Mouse (Mus musculus): ENCODE data around the gene Gpr153. TPM values are rescaled to one million over a fixed set of nuclear protein-coding genes. Genes with fewer than 3 reads are reported as not detected.

Gpr153 gene
- total RNA-seq, 1 experiment = 5.1 TPM

- H3K27ac ChIP-seq (ENCODE audit: insufficient read depth, low read depth, low read length, poor library complexity, severe bottlenecking) = no peak overlapping the region
- no peaks in the 10 kb centered on the region for H3K36me3 ChIP-seq (ENCODE audit: control insufficient read depth, insufficient read depth, low read length, poor library complexity, severe bottlenecking)
- H3K4me3 ChIP-seq (ENCODE audit: insufficient read depth in 1 of 2, low read depth in 1 of 2, low read length in 2 of 2, poor library complexity in 1 of 2, severe bottlenecking in 1 of 2) = peak overlapping the region; percentile 35 to 54; a peak in 3 of 4 replicates
- TF ChIP-seq MAFK (IDR thresholded peaks at IDR 0.05; ENCODE audit: insufficient read depth, low read depth, low read length) (no peak), ZC3H11A (IDR thresholded peaks at IDR 0.05; ENCODE audit: borderline replicate concordance, low read depth, low read length) (no peak), HCFC1 (IDR thresholded peaks at IDR 0.05; ENCODE audit: borderline replicate concordance, insufficient read depth, low read length) (no peak), ZNF384 (IDR thresholded peaks at IDR 0.05; ENCODE audit: low read depth, low read length) (no peak), CHD2 (IDR thresholded peaks at IDR 0.05; ENCODE audit: low read depth, low read length) (no peak)
- peaks cover 7 to 28% of the 10 kb centered on the region in 2 experiments; a peak in 2 of 4 replicates for H3K4me1 ChIP-seq (ENCODE audit: control insufficient read depth in 2 of 2, insufficient read depth in 2 of 2, low read length in 2 of 2, poor library complexity in 1 of 2)
- peak; percentile 52 for DNase-seq (ENCODE audit: low read depth, low spot score)
- in situ Hi-C loops (cut with MboI; ENCODE audit: low sequenced_read_pairs in 2 of 2, unreplicated experiment in 2 of 2) = no loop called here
- H3K9ac ChIP-seq (ENCODE audit: insufficient read depth, low read depth, low read length, poor library complexity, severe bottlenecking) = peak overlapping the region; percentile 23
- H3K9me3 ChIP-seq (ENCODE audit: control insufficient read depth, insufficient read depth, low read depth, low read length) = no peaks in the 10 kb centered on the region
Observed at GRCm38 (mm10) chr4:152283186-152283950, 9.3 kb downstream of the Gpr153 start.

GRCm38 (mm10) chr4:152285505-152285904 lies 11.5 kb downstream of the Gpr153 start:
- H3K27ac ChIP-seq (ENCODE audit: insufficient read depth, low read depth, low read length, poor library complexity, severe bottlenecking) = no peak overlapping the region
- H3K9ac ChIP-seq (ENCODE audit: insufficient read depth, low read depth, low read length, poor library complexity, severe bottlenecking) = no peak overlapping the region
- in situ Hi-C loops (cut with MboI; ENCODE audit: low sequenced_read_pairs in 2 of 2, unreplicated experiment in 2 of 2) = no loop called here
- no peak for DNase-seq (ENCODE audit: low read depth, low spot score)
- peaks cover 7 to 31% of the 10 kb centered on the region in 2 experiments; a peak in 2 of 4 replicates for H3K4me1 ChIP-seq (ENCODE audit: control insufficient read depth in 2 of 2, insufficient read depth in 2 of 2, low read length in 2 of 2, poor library complexity in 1 of 2)
- H3K36me3 ChIP-seq (ENCODE audit: control insufficient read depth, insufficient read depth, low read length, poor library complexity, severe bottlenecking) = no peaks in the 10 kb centered on the region
- H3K9me3 ChIP-seq (ENCODE audit: control insufficient read depth, insufficient read depth, low read depth, low read length) = no peaks in the 10 kb centered on the region
- no peak overlapping the region for H3K4me3 ChIP-seq (ENCODE audit: insufficient read depth in 1 of 2, low read depth in 1 of 2, low read length in 2 of 2, poor library complexity in 1 of 2, severe bottlenecking in 1 of 2)
- TF ChIP-seq ZC3H11A (IDR thresholded peaks at IDR 0.05; ENCODE audit: borderline replicate concordance, low read depth, low read length) = no peak
- no peak for TF ChIP-seq HCFC1 (IDR thresholded peaks at IDR 0.05; ENCODE audit: borderline replicate concordance, insufficient read depth, low read length)
- TF ChIP-seq CHD2 (IDR thresholded peaks at IDR 0.05; ENCODE audit: low read depth, low read length) = no peak
- TF ChIP-seq ZNF384 (IDR thresholded peaks at IDR 0.05; ENCODE audit: low read depth, low read length) = no peak
- TF ChIP-seq MAFK (IDR thresholded peaks at IDR 0.05; ENCODE audit: insufficient read depth, low read depth, low read length) = no peak

DNA sequence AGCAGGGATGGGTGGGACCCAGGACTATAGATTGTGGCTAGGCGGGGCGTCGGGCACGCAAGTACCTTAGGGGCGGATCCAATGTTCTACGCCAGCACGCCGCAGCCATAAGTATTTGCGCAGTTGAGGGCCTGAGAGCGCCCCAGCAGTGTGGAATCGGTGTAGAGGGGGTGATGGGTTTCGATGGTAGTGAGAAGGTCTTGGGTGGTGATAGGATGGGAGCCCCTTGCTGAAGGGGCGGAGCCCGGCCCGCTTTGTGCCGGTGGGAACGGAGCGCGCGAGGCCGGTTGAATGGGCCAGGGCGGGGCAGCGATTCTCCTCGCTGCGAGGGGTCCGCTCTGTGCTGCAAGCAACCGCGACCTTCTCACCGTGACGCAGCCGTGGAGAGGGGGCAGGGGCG lies 12.2 kb downstream of the Gpr153 start:
- DNase-seq (ENCODE audit: low read depth, low spot score) = peak; percentile 47
- no peak for TF ChIP-seq CHD2 (IDR thresholded peaks at IDR 0.05; ENCODE audit: low read depth, low read length)
- no peak overlapping the region for H3K27ac ChIP-seq (ENCODE audit: insufficient read depth, low read depth, low read length, poor library complexity, severe bottlenecking)
- no peaks in the 10 kb centered on the region for H3K36me3 ChIP-seq (ENCODE audit: control insufficient read depth, insufficient read depth, low read length, poor library complexity, severe bottlenecking)
- H3K4me3 ChIP-seq (ENCODE audit: insufficient read depth in 1 of 2, low read depth in 1 of 2, low read length in 2 of 2, poor library complexity in 1 of 2, severe bottlenecking in 1 of 2) = peak overlapping the region; percentile 44 to 63
- H3K9me3 ChIP-seq (ENCODE audit: control insufficient read depth, insufficient read depth, low read depth, low read length) = no peaks in the 10 kb centered on the region
- in situ Hi-C loops (cut with MboI; ENCODE audit: low sequenced_read_pairs in 2 of 2, unreplicated experiment in 2 of 2) = no loop called here
- no peak overlapping the region for H3K9ac ChIP-seq (ENCODE audit: insufficient read depth, low read depth, low read length, poor library complexity, severe bottlenecking)
- H3K4me1 ChIP-seq (ENCODE audit: control insufficient read depth in 2 of 2, insufficient read depth in 2 of 2, low read length in 2 of 2, poor library complexity in 1 of 2) = peaks cover 7 to 33% of the 10 kb centered on the region in 2 experiments; a peak in 2 of 4 replicates

GRCm38 (mm10) chr4:152286887-152287286 lies 12.9 kb downstream of the Gpr153 start:
- no peak overlapping the region for H3K9ac ChIP-seq (ENCODE audit: insufficient read depth, low read depth, low read length, poor library complexity, severe bottlenecking)
- H3K36me3 ChIP-seq (ENCODE audit: control insufficient read depth, insufficient read depth, low read length, poor library complexity, severe bottlenecking) = no peaks in the 10 kb centered on the region
- peak; percentile 53 for DNase-seq (ENCODE audit: low read depth, low spot score)
- TF ChIP-seq ZC3H11A (IDR thresholded peaks at IDR 0.05; ENCODE audit: borderline replicate concordance, low read depth, low read length) = no peak
- no peak for TF ChIP-seq CHD2 (IDR thresholded peaks at IDR 0.05; ENCODE audit: low read depth, low read length)
- TF ChIP-seq ZNF384 (IDR thresholded peaks at IDR 0.05; ENCODE audit: low read depth, low read length) = no peak
- no peaks in the 10 kb centered on the region for H3K9me3 ChIP-seq (ENCODE audit: control insufficient read depth, insufficient read depth, low read depth, low read length)
- no peak overlapping the region for H3K27ac ChIP-seq (ENCODE audit: insufficient read depth, low read depth, low read length, poor library complexity, severe bottlenecking)
- H3K4me1 ChIP-seq (ENCODE audit: control insufficient read depth in 2 of 2, insufficient read depth in 2 of 2, low read length in 2 of 2, poor library complexity in 1 of 2) = peaks cover 7 to 37% of the 10 kb centered on the region in 2 experiments; a peak in 2 of 4 replicates
- peak overlapping the region; percentile 44 to 63; a peak in 3 of 4 replicates for H3K4me3 ChIP-seq (ENCODE audit: insufficient read depth in 1 of 2, low read depth in 1 of 2, low read length in 2 of 2, poor library complexity in 1 of 2, severe bottlenecking in 1 of 2)
- in situ Hi-C loops (cut with MboI; ENCODE audit: low sequenced_read_pairs in 2 of 2, unreplicated experiment in 2 of 2) = no loop called here
